Mouse (Mus musculus): ENCODE results near the gene Armh1.

Gene Armh1

GRCm38 (mm10) chr4:117223001-117223400 is 28.9 kb downstream of the Armh1 start:
- DNase-seq (ENCODE audit: extremely low read depth, low read depth) = no peak

- DNase-seq (ENCODE audit: extremely low read depth, low read depth) = no peak
These were observed 30.1 kb downstream of the Armh1 start for GRCm38 (mm10) chr4:117221836-117222235.

- peak; percentile 54 for DNase-seq (ENCODE audit: extremely low read depth, low read depth)
These were observed 31.0 kb downstream of the Armh1 start for GRCm38 (mm10) chr4:117220741-117221515.

- DNase-seq (ENCODE audit: extremely low read depth, low read depth) = peak; percentile 49
These were observed 33.3 kb downstream of the Armh1 start for GRCm38 (mm10) chr4:117218517-117219219.

- no peak for DNase-seq (ENCODE audit: extremely low read depth, low read depth)
These were observed 34.9 kb downstream of the Armh1 start for GRCm38 (mm10) chr4:117217029-117217428.

GRCm38 (mm10) chr4:117214250-117214649 is 37.7 kb downstream of the Armh1 start:
- no peak for DNase-seq (ENCODE audit: extremely low read depth, low read depth)

GRCm38 (mm10) chr4:117210147-117211074 is 41.5 kb downstream of the Armh1 start:
- DNase-seq (ENCODE audit: extremely low read depth, low read depth) = peak; percentile 97

- no peak for DNase-seq (ENCODE audit: extremely low read depth, low read depth)
These were observed 42.3 kb downstream of the Armh1 start for GRCm38 (mm10) chr4:117209592-117209991.

- no peak for DNase-seq (ENCODE audit: extremely low read depth, low read depth)
These were observed 49.0 kb downstream of the Armh1 start for GRCm38 (mm10) chr4:117202992-117203354.

GRCm38 (mm10) chr4:117202046-117202991 is 49.6 kb downstream of the Armh1 start:
- DNase-seq (ENCODE audit: extremely low read depth, low read depth) = peak; percentile 100

- no peak for DNase-seq (ENCODE audit: extremely low read depth, low read depth)
These were observed 60.1 kb downstream of the Armh1 start for GRCm38 (mm10) chr4:117191804-117192203.

GRCm38 (mm10) chr4:117190660-117191059 is 61.3 kb downstream of the Armh1 start:
- no peak for DNase-seq (ENCODE audit: extremely low read depth, low read depth)

- peak; percentile 99 for DNase-seq (ENCODE audit: extremely low read depth, low read depth)
These were observed 61.9 kb downstream of the Armh1 start for GRCm38 (mm10) chr4:117189856-117190543.

GRCm38 (mm10) chr4:117189382-117189855 is 62.5 kb downstream of the Armh1 start:
- DNase-seq (ENCODE audit: extremely low read depth, low read depth) = peak; percentile 74

GRCm38 (mm10) chr4:117188969-117189368 is 63.0 kb downstream of the Armh1 start:
- no peak for DNase-seq (ENCODE audit: extremely low read depth, low read depth)

GRCm38 (mm10) chr4:117182759-117183096 is 69.2 kb downstream of the Armh1 start:
- DNase-seq (ENCODE audit: extremely low read depth, low read depth) = peak; percentile 15

GRCm38 (mm10) chr4:117181863-117182758 is 69.8 kb downstream of the Armh1 start, which contains the start of gene Kif2c:
Gene Kif2c (minus strand): TSS chr4:117182639.
- DNase-seq (ENCODE audit: extremely low read depth, low read depth) = peak; percentile 88

- no peak for DNase-seq (ENCODE audit: extremely low read depth, low read depth)
These were observed 82.0 kb downstream of the Armh1 start for GRCm38 (mm10) chr4:117169936-117170335.
